Mouse (Mus musculus) mammary gland, adult 2 months (tissue): ENCODE measurements around the gene Olfr205. TPM values are rescaled to one million over a fixed set of nuclear protein-coding genes. Genes with fewer than 3 reads are reported as not detected.

Experiments used
- polyA plus RNA-seq: library from polyadenylated mRNA; depleted of rRNA; stranded (reverse); fragments of >200 nt; gene quantifications from 2 replicates; pipeline ENCODE4 v1.2.3, GENCODE M21; 2012; ENCODE audit warnings: low replicate concordance; rRNA removed

Gene Olfr205
- not detected in 2 replicates for polyA plus RNA-seq

GRCm38 (mm10) chr16:59331038-59331437 is at the start of gene Olfr205:
Gene Olfr205, minus strand, starts transcription at chr16:59331138.

DNA sequence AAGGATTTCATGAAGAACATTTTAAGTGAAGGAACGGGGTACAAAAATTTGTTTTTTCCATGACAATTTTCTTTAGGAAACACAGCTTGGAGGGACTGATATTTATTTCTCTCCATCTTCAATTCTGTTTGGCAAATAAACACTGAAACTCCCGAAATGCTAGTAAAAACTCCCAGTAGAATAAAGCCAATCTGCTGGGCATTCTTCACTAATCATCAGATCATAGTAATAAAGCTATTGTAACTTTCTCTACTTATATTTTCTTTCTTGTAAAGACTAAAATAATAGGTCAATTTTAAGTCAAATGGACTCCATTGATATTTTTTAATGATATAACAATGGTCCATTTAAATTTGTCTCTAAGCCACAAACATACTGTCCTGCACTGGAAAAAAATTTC is 33.0 kb upstream of the Olfr205 start, which contains the start of gene Olfr209:
TSS of gene Olfr209 (minus strand) at position 101 of the 400 bp plus-strand sequence.

DNA sequence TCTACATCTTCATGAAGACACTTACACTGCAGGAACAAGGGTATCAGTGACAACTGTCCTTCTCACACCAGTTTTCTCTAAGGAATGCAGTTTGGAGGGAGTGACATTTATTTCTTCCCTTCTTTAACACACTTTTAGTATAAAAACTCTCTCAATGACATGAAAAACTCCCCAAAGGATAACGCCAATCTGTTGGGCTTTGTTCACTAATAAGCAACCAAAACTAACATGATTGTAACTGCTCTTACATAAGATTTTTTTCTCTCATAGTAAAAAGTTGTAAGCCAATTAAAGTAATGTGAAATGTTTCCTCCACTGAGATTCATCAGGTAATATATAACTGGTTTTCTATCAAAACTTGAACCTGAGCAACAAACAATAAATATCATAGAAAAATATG is 18.2 kb upstream of the Olfr205 start, which contains the start of gene Olfr206:
TSS of gene Olfr206 (minus strand) at position 101 of the 400 bp plus-strand sequence.

DNA sequence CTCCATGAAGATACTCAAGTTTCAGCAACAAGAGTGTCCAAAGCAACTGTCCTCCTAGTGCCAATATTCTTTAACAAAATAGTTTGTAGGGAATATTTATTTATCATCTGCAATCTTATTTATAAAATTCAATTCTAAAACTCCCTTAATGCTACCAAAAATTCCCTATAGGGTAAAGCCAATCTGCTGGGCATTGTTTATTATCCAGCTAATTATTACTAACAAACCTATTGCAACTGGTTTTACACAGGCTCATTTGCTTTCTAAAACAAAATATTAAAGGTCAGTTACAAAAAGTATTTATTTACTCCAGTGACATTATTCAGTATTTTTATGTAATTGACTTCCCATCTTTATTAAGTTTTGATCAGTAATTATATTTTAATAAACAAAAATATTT is 12.8 kb downstream of the Olfr205 start, which contains the start of gene Olfr204:
TSS of gene Olfr204 (minus strand) at position 101 of the 400 bp plus-strand sequence.

DNA sequence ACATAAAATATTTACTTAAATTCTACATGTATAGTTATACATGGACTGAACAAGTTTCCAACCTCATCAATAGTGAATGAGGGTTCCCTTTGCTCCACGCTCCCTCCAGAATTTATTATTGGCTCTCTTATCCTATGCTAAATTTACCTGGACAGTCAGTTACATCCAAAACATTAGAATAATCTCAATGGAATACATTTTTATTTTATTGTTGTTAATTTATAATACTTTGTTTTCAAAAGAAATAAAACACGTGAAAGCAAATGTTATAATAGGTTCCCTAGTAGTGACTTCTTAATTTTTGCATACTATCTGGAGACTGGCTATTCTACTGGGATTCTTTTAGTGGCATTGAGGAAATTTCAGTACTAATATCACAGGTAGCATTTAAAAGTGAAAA is 32.4 kb downstream of the Olfr205 start, which contains the start of gene Olfr203:
TSS of gene Olfr203 (plus strand) at position 301 of the 400 bp plus-strand sequence.

GRCm38 (mm10) chr16:59286693-59287092 is 44.2 kb downstream of the Olfr205 start, which contains the start of gene Olfr202:
Gene Olfr202, minus strand, starts transcription at chr16:59286793.

Other genes with a start within 250 kb of the Olfr205 start
- gene Olfr191, start 241.3 kb downstream of the Olfr205 start, polyA plus RNA-seq: not detected in 2 replicates
- gene Olfr193, start 219.3 kb downstream of the Olfr205 start, polyA plus RNA-seq: not detected in 2 replicates
- gene Olfr194, start 210.1 kb downstream of the Olfr205 start, polyA plus RNA-seq: not detected in 2 replicates
- not detected in 2 replicates for gene Olfr195, start 184.1 kb downstream of the Olfr205 start, polyA plus RNA-seq
- gene Olfr196, start 160.7 kb downstream of the Olfr205 start, polyA plus RNA-seq: not detected in 2 replicates
- not detected in 2 replicates for gene Olfr198, start 127.6 kb downstream of the Olfr205 start, polyA plus RNA-seq
- not detected in 2 replicates for gene Olfr199, start 111.4 kb downstream of the Olfr205 start, polyA plus RNA-seq
- not detected in 2 replicates for gene Olfr201, start 58.5 kb downstream of the Olfr205 start, polyA plus RNA-seq
- gene Olfr202, start 44.3 kb downstream of the Olfr205 start, polyA plus RNA-seq: not detected in 2 replicates
- not detected in 2 replicates for gene Olfr203, start 32.3 kb downstream of the Olfr205 start, polyA plus RNA-seq
- not detected in 2 replicates for gene Olfr204, start 12.9 kb downstream of the Olfr205 start, polyA plus RNA-seq
- gene Olfr206, start 18.1 kb upstream of the Olfr205 start, polyA plus RNA-seq: not detected in 2 replicates
- not detected in 2 replicates for gene Olfr209, start 32.9 kb upstream of the Olfr205 start, polyA plus RNA-seq
- gene Gabrr3, start 76.2 kb upstream of the Olfr205 start, polyA plus RNA-seq: not detected in 2 replicates
- 4.6 and 7.8 TPM in 2 replicates for gene Riox2, start 140.6 kb upstream of the Olfr205 start, polyA plus RNA-seq